Mouse (Mus musculus) right cerebral cortex, postnatal 14 days (tissue): ENCODE results near the gene Eif2b2.

Source experiments
- DNase-seq: peaks from one replicate; pipeline ENCODE4 v3.0.0; 2022

Eif2b2 gene

GRCm38 (mm10) chr12:85194623-85195018, 24.7 kb upstream of the Eif2b2 start:
- DNase-seq: peak; percentile 65

DNA sequence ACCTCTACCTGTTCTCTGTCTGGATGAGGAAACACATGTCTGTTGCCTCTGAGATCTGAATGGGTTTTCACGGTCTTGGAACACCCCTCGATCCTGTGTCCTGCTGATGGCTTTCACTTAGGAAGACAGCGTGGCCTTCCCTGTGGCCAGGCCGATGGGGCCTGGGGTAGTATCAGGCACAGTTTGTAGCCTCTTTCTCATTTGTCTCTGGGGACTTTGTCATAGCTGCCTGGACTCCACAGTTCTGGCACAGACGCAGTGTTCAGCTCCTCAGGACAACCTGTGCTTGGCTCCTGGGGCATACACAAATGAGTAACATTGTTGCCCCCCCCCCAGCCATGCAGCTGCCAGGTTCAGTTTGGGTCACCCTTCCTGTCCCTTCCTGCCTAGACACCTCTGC, 24.2 kb upstream of the Eif2b2 start:
- no peak for DNase-seq

- DNase-seq: no peak
These were observed 23.1 kb upstream of the Eif2b2 start for GRCm38 (mm10) chr12:85196191-85196590.

- no peak for DNase-seq
These were observed 21.9 kb upstream of the Eif2b2 start for GRCm38 (mm10) chr12:85197371-85197770.

DNA sequence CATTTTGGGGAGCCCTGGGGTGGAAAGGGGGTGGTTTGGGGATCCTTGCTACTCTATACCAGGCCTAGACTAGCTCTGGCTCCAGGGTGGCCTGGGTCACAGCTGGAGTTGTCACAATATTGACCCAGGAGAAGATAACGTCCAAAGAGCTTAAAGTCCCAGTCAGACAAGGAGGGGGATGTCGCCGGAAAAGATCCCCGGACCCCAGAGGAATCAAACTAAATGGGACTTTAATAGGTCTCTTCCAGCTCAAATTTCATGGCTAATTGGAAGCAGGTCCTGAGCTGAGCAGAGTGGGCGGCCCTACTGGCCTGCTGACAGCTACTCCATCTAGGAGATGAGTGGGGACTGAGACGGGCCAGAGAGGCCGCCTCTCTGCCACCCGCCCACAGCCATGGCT, 21.3 kb upstream of the Eif2b2 start:
- DNase-seq: no peak

- DNase-seq: no peak
These were observed 19.3 kb upstream of the Eif2b2 start for GRCm38 (mm10) chr12:85199954-85200353.

DNA sequence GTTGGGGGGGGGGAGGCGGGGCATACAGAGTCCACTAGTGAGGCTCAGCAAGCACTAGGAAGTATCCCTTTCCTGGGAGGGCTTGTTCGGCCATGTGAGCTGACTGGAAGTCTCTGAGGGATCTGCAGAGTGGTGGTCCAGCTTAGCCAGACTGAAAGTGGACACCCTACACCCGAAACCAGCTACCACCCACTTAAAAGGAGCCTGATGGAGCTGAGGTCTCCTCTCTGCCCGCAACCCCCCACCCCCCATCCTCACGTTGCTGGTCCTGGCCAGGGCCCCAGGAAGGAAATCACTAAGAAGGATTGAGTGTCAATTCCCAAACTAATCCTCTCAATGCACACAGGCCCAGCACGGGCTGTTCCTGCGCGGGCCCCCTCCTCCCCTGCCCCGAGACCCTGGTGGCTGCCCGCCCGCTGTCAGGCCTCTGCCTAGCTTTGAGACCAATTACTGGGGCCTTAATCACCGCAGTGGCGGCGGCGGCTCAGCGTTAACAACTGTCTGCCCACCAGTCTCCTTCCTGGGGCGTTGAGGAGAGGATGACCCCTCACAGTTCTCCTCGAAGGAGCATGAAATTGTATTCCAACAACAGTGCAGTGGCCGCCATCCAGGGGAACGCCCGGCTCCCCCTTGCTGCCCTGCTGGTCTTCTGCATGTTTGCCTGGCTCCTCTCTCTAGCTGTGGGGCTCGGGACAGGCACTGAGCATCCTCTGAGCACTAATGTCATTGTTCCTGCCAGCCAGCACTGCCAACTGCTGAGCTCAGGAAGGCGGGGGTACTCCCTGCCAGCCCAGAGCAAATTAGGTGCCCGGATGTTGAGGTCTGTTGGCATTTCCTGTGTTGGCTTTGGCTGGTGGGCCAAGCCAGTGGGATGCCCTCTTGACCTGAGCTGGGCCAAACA, 18.1 kb upstream of the Eif2b2 start:
- DNase-seq: no peak

DNA sequence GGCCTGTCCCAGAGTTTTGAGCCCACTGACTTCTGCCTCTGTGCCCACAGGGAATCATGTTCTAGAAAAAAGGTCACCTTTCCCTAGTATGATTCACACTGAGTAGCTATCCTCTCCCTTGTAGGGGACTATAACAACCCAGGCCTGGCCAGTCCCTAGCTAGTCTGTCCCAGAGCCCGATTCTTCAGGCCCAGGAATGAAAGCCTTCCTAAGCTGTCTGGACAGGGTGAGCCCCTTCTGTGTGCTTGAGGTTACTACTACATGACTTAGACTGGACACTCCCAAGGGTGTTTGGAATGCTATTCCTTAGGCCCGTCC, 17.5 kb upstream of the Eif2b2 start:
- no peak for DNase-seq

- no peak for DNase-seq
These were observed 17.1 kb upstream of the Eif2b2 start for GRCm38 (mm10) chr12:85202191-85202590.

GRCm38 (mm10) chr12:85203699-85204098, 15.6 kb upstream of the Eif2b2 start:
- DNase-seq: no peak

- DNase-seq: no peak
These were observed 15.2 kb upstream of the Eif2b2 start for GRCm38 (mm10) chr12:85204105-85204504.

DNA sequence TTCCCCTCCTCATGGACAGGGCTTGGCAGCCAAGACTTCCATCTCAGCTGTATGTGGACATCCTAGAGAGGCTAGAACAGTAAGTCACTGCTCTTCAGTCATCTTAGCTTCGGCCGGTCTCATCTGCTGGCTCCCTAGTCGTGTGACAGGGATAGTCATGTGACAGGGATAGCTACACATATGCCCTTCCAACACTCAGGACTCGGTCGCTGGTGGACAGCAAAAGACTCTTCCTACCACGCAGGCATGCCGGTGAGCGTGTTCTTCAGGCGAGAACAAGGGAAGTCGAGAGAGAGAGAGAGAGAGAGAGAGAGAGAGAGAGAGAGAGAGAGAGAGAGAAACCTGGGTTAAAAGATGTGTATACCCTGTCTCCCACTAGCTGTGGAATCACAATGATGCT, 13.9 kb upstream of the Eif2b2 start:
- DNase-seq: no peak

DNA sequence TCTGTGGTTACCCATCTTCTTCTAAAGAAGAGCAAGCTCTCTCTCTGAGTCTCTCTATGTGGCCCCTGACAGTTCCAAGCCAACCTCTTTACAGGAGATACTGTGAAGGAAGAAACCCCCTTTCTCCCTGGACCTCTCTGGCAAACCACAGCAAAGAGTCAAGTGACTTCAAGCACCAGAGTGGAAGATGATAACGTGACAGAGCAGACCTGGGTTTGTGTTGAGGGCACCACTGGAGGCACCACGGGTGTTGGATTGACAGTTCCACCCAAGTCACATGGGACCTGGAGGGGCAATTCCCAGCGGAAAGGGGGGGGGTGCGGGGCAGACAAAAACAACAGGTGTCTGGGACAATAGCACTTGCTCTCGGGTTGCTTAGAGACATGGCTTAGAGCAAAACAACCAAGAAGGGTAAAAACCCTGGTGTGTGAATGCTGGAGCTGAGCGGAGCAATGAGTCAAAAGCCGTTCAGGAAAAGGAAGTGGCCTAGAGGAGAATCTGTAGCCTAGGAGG, 10.5 kb upstream of the Eif2b2 start:
- DNase-seq: no peak

GRCm38 (mm10) chr12:85215031-85215430, 4.2 kb upstream of the Eif2b2 start:
- DNase-seq: no peak

DNA sequence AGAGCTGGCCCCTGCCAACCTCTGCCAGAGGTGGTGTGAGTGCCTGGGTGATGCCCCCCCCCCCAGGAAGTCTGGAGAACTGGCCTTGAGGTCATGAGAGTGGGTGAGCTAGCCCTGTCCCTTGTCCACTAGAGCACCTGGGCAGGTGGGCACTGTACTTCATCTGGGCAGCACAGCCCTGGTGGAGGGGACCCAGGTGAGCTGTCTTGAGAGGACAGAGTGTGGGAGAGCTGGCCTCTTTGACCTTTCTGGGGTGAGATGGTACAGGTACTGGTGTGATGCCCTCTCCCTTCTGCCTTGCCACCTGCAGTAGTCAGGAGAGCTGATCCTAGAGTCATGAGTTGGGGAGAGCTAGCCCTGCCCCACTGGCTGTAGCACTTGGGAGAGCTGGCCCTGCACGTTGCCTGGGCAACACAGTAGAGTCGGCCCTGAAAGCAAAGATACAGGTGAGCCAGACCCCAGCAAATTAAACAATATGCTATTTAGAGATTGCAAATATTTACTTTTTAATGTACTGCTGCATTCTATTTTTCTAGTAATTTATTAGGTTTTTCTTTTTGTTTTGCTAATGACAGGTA, 1.5 kb upstream of the Eif2b2 start:
- no peak for DNase-seq

DNA sequence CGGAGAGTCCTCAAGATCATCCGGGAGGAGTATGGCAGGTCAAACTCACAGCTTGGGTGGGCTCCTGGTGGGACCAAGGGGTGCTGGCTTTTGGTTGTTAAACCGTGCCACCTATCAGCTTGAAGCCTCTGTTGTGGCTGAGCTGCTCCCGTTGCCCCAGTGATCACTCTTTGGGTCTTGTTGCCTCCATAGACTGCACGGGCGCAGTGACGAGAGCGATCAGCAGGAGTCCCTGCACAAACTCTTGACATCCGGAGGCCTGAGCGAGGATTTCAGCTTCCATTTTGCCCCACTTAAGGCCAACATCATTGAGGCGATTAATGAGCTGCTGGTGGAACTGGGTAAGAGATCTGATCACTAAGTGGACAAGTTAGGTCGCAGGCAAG, 617 bp downstream of the Eif2b2 start:
- DNase-seq: no peak

GRCm38 (mm10) chr12:85227227-85227626, 7.9 kb downstream of the Eif2b2 start:
- no peak for DNase-seq

DNA sequence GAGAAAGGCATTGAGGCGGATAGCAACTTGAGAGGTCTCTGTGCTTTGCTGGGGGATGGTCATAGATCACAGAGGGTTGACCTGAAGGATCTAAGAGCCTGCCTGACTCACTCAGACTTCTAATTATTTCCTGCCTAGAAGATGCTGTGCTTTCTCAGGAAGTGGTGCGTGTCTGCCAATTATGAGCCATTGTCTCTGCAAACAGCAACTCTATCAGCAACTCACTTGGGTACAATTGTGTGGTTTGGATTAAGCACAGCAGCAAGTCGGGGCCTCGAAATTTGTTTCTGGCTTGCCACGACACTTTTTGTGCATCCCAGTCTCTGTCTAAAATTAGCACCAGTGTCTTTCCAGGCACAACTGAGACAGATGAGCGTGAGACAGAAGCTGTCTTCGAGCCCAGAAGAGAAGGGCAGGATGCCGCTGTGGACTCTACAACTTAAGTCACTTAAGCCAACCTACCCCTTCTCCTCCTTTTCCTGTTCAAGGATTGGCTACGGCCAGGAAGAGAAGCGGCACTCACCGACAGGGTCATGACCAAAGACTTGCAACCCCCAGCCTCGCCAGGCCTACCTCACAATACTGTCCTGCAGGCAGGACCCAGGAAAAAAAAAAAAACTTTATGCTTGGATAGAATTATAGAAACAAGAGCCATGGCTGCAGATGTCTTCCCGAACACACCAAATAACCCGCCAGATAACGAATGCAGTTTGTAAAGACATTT, 8.8 kb downstream of the Eif2b2 start:
- DNase-seq: no peak

- no peak for DNase-seq
These were observed 14.4 kb downstream of the Eif2b2 start for GRCm38 (mm10) chr12:85233376-85234358.

DNA sequence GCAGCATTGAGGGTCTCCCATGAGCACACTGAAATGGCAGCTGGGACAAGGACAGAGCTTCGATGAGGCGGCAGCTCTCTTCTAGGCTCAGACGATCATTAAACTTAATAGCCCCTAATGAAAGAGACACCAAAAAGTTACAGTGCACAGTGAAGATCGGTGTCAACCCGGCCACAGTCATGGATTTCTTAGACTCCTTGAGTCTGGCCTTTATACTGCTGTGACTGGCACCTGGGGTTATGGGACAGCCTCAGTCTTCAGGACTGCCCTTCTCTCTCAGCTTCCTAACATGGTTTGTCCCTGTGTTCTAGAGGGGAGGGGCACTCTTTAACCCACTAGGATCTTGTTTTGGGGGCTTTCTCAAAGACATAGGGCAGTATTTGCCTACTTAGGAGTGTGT, 18.3 kb downstream of the Eif2b2 start:
- DNase-seq: no peak

GRCm38 (mm10) chr12:85252083-85252482, 32.8 kb downstream of the Eif2b2 start:
- no peak for DNase-seq

DNA sequence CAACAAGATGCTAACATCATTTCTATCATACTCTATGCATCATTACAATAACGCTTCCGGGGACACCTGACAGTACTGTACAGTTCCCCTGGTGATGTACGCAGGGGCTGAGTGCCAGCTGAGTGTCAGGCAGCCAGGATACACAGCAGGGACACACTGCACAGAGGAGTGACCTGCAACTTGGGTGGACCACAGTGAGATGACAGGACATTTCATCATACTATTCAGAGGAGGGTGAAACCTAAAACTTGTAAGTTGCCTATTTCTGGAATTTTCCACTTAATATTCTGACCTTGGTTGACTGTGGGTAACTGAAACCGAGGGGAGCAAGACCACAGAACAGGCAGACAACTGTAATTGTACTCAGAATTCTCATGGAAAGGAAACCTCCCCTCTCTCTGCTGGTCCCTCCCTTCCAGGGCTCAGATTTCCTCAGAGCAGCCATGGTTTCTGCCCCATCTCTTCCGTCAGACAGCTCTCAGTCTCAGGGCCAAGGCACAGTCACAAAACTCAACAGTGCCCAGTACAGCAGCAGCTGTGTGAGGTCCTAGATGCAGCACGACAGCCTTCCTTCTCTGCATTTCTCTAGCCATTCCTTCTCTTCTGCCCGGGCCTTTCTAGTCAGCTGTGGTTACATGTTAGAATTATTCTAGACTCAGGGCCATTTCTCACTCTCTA, 36.9 kb downstream of the Eif2b2 start:
- DNase-seq: no peak
